Mouse (Mus musculus) heart, postnatal 0 days (tissue): ENCODE measurements around the gene Itln1. TPM values are rescaled to one million over a fixed set of nuclear protein-coding genes. Genes with fewer than 3 reads are reported as not detected.

Source experiments
- ATAC-seq: fragments of 200-750 bp; cut with Nextera tagmentation; 2 replicates; pipeline ENCODE4 v1.8.0; 2017; ENCODE audit warnings: low read depth, moderate number of reproducible peaks, moderate library complexity; ENCODE audit not compliant: insufficient read depth
- DNase-seq: peaks from one replicate; pipeline ENCODE4 v3.0.0-alpha.2; 2016; ENCODE audit warnings: low spot score
- H3K27ac ChIP-seq: fragments of 300-500 bp; sonication (generic); 2 replicates; pipeline ENCODE4 v1.5.1; 2014; ENCODE audit warnings: low read depth, mild to moderate bottlenecking
- H3K27me3 ChIP-seq: fragments of 300-500 bp; sonication (generic); 2 replicates; pipeline ENCODE4 v1.6.1; 2014; ENCODE audit warnings: low read length, mixed read lengths; ENCODE audit not compliant: control insufficient read depth, insufficient read depth
- H3K36me3 ChIP-seq: fragments of 300-500 bp; sonication (generic); replicated peaks from 2 replicates; pipeline ENCODE4 v1.6.1; 2014; ENCODE audit warnings: low read length, mixed read lengths; ENCODE audit not compliant: control insufficient read depth, insufficient read depth
- H3K4me1 ChIP-seq: fragments of 300-500 bp; sonication (generic); 2 replicates; pipeline ENCODE4 v1.6.1; 2014; ENCODE audit warnings: antibody characterized with exemption; ENCODE audit not compliant: control insufficient read depth, insufficient read depth
- H3K4me2 ChIP-seq: fragments of 300-500 bp; sonication (generic); 2 replicates; pipeline ENCODE4 v1.6.1; 2014; ENCODE audit warnings: low read depth, mild to moderate bottlenecking, low read length, moderate library complexity
- H3K4me3 ChIP-seq: fragments of 300-500 bp; sonication (generic); 2 replicates; pipeline ENCODE4 v1.5.1; 2014; ENCODE audit warnings: low read depth, low read length
- H3K9ac ChIP-seq: fragments of 300-500 bp; sonication (generic); replicated peaks from 2 replicates; pipeline ENCODE4 v1.6.1; 2014; ENCODE audit warnings: low read depth, low read length, mixed read lengths
- H3K9me3 ChIP-seq: fragments of 300-500 bp; sonication (generic); replicated peaks from 2 replicates; pipeline ENCODE4 v1.6.1; 2016; ENCODE audit warnings: low read length; ENCODE audit not compliant: control insufficient read depth
- CTCF ChIP-seq: IDR thresholded peaks from 2 replicates; pipeline ENCODE4 v1.5.1; 2016; ENCODE audit warnings: antibody characterized with exemption, control low read depth, low read depth
- EP300 ChIP-seq: IDR thresholded peaks from 2 replicates; pipeline ENCODE4 v1.6.1; 2016; ENCODE audit warnings: antibody characterized with exemption, low read depth
- WGBS: fragments of 180-500 bp; shearing (Covaris S2); extraction: QIAGEN DNeasy Blood & Tissue Kit; methylation state at CpG from one replicate; pipeline ENCODE4 v1.1.7; 2014; 5-methylcytosine and 5-hydroxymethylcytosine counted together
- polyA plus RNA-seq: library from polyadenylated mRNA; unstranded; fragments of >200 nt; fragmentation: Nextera tagmentation; extraction: Ambion mirVana; gene quantifications from 2 replicates; pipeline ENCODE4 v1.2.1, GENCODE M21; 2015
- total RNA-seq: library from RNA; depleted of rRNA; stranded (reverse); fragments of >200 nt; gene quantifications from 2 replicates; pipeline ENCODE4 v1.2.3, GENCODE M21; 2014; ENCODE audit warnings: low replicate concordance

The Itln1 gene
- total and polyA plus RNA-seq, 2 experiments from 2014 or later, result not detected

GRCm38 (mm10) chr1:171502388-171503249 lies 32.5 kb downstream of the Itln1 start:
- TF ChIP-seq EP300, result peak; percentile 25; the same call in 1 of the 2 replicates
- TF ChIP-seq CTCF, result peak; percentile 60
- WGBS, result under 1% methylated on average over 14 of the region's 14 CpGs
- no peaks in the 10 kb centered on the region for H3K36me3 ChIP-seq
- peak overlapping the region; percentile 71 for H3K4me2 ChIP-seq
- H3K9ac ChIP-seq, result peak overlapping the region; percentile 87
- no peaks in the 10 kb centered on the region for H3K27me3 ChIP-seq
- H3K4me3 ChIP-seq, result peak overlapping the region; percentile 76
- DNase-seq, result peak; percentile 87
- 0 out of 2 replicates have a peak, but pooled peaks cover under 1% of the 10 kb centered on the region for H3K9me3 ChIP-seq
- peak; percentile 73 for ATAC-seq
- H3K27ac ChIP-seq, result peak overlapping the region; percentile 99
- H3K4me1 ChIP-seq, result no peaks in the 10 kb centered on the region

- no peak overlapping the region for H3K9ac ChIP-seq
- WGBS, result 7% methylated on average over 5 of the region's 5 CpGs
- H3K27me3 ChIP-seq, result no peaks in the 10 kb centered on the region
- DNase-seq (peak; percentile 76), ATAC-seq (no peak)
- no peaks in the 10 kb centered on the region for H3K4me1 ChIP-seq
- H3K36me3 ChIP-seq, result no peaks in the 10 kb centered on the region
- TF ChIP-seq EP300 (no peak), CTCF (peak; percentile 69)
- peaks cover 5% of the 10 kb centered on the region; the same call in 1 of the 2 replicates for H3K9me3 ChIP-seq
- H3K27ac ChIP-seq, result peak overlapping the region; percentile 99
- H3K4me2 ChIP-seq, result peak overlapping the region; percentile 71
- peak overlapping the region; percentile 21; the same call in 1 of the 2 replicates for H3K4me3 ChIP-seq
These were observed 33.4 kb downstream of the Itln1 start for GRCm38 (mm10) chr1:171501636-171502080.

- H3K4me2 ChIP-seq, result 0 out of 2 replicates have a peak overlapping the region, but pooled peaks have one; percentile 71
- no peaks in the 10 kb centered on the region for H3K36me3 ChIP-seq
- H3K4me1 ChIP-seq, result no peaks in the 10 kb centered on the region
- 53% methylated on average over 6 of the region's 6 CpGs for WGBS
- no peak overlapping the region for H3K27ac ChIP-seq
- H3K9ac ChIP-seq, result no peak overlapping the region
- DNase-seq, result no peak
- TF ChIP-seq EP300 (no peak), CTCF (no peak)
- H3K9me3 ChIP-seq, result peaks cover 5% of the 10 kb centered on the region; the same call in 1 of the 2 replicates
- ATAC-seq, result no peak
- no peaks in the 10 kb centered on the region for H3K27me3 ChIP-seq
- H3K4me3 ChIP-seq, result 0 out of 2 replicates have a peak overlapping the region, but pooled peaks have one; percentile 21
These were observed 34.0 kb downstream of the Itln1 start for GRCm38 (mm10) chr1:171501016-171501610.

GRCm38 (mm10) chr1:171499856-171500255 lies 35.2 kb downstream of the Itln1 start:
- no peak for DNase-seq
- TF ChIP-seq CTCF, result no peak
- no peak for TF ChIP-seq EP300
- 66% methylated on average over 5 of the region's 5 CpGs for WGBS
- H3K4me2 ChIP-seq, result no peak overlapping the region
- no peak overlapping the region for H3K4me3 ChIP-seq
- ATAC-seq, result no peak
- H3K4me1 ChIP-seq, result no peaks in the 10 kb centered on the region
- no peaks in the 10 kb centered on the region for H3K27me3 ChIP-seq
- no peak overlapping the region for H3K9ac ChIP-seq
- peaks cover 5% of the 10 kb centered on the region; the same call in 1 of the 2 replicates for H3K9me3 ChIP-seq
- no peaks in the 10 kb centered on the region for H3K36me3 ChIP-seq
- H3K27ac ChIP-seq, result no peak overlapping the region

GRCm38 (mm10) chr1:171495371-171495770 lies 39.7 kb downstream of the Itln1 start:
- Histone ChIP-seq H3K27ac (no peak overlapping the region), H3K9me3 (peaks cover 8% of the 10 kb centered on the region; the same call in 1 of the 2 replicates), H3K9ac (no peak overlapping the region), H3K4me3 (no peak overlapping the region), H3K4me2 (no peak overlapping the region), H3K36me3 (no peaks in the 10 kb centered on the region), H3K27me3 (no peaks in the 10 kb centered on the region), H3K4me1 (no peaks in the 10 kb centered on the region)
- TF ChIP-seq CTCF (no peak), EP300 (no peak)
- WGBS, result 81% methylated on average over 6 of the region's 6 CpGs
- ATAC-seq (no peak), DNase-seq (no peak)
